Mouse (Mus musculus) bone marrow macrophage, adult 2 months (primary cell): ENCODE measurements around the gene St14.

ENCODE experiments used
- CTCF ChIP-seq: IDR thresholded peaks from 2 replicates; pipeline ENCODE4 v1.5.1; 2012; ENCODE audit warnings: low read depth, mild to moderate bottlenecking, low read length, moderate library complexity
- POLR2A ChIP-seq: IDR thresholded peaks from 2 replicates; pipeline ENCODE4 v1.6.1; 2012; ENCODE audit warnings: mild to moderate bottlenecking, low read depth, low read length, borderline replicate concordance

DNA sequence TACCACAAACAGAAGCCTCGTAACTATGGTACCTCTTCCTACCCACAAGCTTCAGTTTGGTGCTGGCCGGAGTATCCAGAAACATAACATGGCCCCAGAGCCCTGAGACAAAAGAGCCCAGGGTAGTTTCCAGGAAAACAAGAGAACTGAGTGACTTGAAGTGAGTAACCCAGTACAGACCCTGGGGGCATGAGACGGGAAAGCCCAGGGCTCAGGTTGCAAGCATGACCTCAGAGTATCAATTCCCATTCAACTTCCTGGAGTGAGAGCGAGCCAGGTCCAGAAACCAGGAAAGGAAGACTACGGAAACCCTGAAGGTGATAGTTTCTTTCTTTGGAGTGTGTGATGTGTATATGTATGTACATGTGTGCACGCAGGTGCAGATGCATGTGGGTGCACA lies 14.2 kb downstream of the St14 start:
- no peak for TF ChIP-seq CTCF
- TF ChIP-seq POLR2A, result no peak
